Mouse (Mus musculus): Measurements from ENCODE around the gene Arsg.

DNA sequence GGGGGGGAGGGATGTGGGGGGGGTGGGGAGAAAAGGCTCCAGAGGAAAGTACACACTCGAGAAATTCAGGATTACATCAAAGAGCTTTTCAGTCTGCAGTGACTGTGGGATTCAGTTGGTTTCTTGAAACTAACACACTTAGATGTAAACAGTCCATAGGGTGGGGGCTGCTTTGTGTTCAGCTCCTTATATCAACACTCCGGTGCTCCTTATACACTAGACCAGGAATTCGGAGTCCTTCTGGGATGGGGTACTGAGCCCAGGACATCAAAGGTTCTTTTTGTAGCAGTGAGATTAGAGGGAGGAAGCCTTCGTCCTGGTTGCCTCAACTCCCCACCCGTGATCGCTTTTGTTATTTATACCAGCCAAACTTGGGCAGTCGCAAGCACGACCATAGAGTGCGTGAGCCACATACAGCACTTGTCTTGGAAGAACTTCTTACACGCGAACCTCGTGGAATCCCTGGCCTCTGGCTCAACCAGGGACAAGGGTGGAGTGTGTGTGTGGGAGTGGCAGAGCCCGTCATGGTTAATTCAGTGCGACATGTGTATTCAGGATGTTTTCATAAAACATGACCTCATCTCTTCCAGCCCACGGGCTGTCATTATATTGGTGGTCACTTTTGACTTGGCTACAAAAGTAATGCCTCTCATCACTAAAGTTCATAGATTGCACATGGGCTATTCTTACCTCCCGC lies 73.3 kb downstream of the Arsg start:
- TF ChIP-seq CTCF (IDR thresholded peaks at IDR 0.05; ENCODE audit: insufficient read depth, low read length) (no peak), POLR2A (IDR thresholded peaks at IDR 0.05; ENCODE audit: borderline replicate concordance, extremely low read depth, low read depth, low read length) (no peak)
